Mouse (Mus musculus) cerebellum, adult 2 months (tissue): ENCODE measurements around the gene Ccdc77.

ENCODE experiments used
- CTCF ChIP-seq: fragments of 200-500 bp; IDR thresholded peaks from 2 replicates; pipeline ENCODE4 v1.5.1; 2011; ENCODE audit warnings: low read depth, mild to moderate bottlenecking, control low read depth, low read length, moderate library complexity, borderline replicate concordance; ENCODE audit not compliant: insufficient read depth
- POLR2A ChIP-seq: fragments of 200-500 bp; IDR thresholded peaks from 2 replicates; pipeline ENCODE4 v1.6.1; 2011; ENCODE audit warnings: low read length, control low read depth, borderline replicate concordance; ENCODE audit not compliant: insufficient read depth

DNA sequence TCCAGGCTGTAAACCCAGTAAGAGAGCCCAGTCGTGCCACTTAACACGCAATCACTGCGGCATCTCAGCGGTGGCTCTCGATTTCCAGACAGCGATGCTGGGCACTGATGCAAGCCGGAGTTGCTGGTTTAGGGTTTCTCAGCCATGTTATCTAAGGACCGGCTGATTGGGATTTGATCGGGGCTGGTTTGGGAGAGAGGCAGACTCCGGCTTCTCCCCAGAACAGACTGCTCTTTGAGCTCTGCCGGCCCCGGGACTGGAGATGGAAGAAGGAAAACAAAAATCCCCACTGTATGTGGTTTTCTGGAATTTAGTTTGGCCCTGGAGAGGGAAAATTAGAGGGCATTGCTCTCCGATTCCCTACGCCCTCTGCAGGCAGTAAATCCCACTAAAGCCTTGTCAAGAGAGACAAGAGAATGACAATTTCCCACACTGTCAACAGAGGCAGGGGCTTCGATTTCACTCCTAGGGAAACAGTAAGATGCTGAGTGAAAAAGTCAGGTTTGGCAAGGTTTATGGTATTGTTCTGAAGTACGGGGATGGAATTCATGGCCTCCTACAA lies 61.3 kb downstream of the Ccdc77 start:
- TF ChIP-seq POLR2A = no peak
- TF ChIP-seq CTCF = no peak
